Mouse (Mus musculus) intestine, embryonic 14.5 days (tissue): ENCODE data around the gene Fgfr1op. TPM values are rescaled to one million over a fixed set of nuclear protein-coding genes. Genes with fewer than 3 reads are reported as not detected.
"Not testable (repeated sequence)": the region's sequence is repeated elsewhere in the genome, so short reads cannot be mapped to it uniquely, and the experiment has no call there.

ENCODE experiments used
- ATAC-seq: fragments of 200-750 bp; cut with Nextera tagmentation; replicated peaks from 2 replicates; pipeline ENCODE4 v1.8.0; 2017; ENCODE audit warnings: low read depth, moderate number of reproducible peaks, moderate TSS enrichment, moderate library complexity; ENCODE audit not compliant: low FRiP score, low TSS enrichment
- DNase-seq: peaks from one replicate; pipeline ENCODE4 v3.0.0-alpha.2; 2018; ENCODE audit warnings: low spot score
- H3K27ac ChIP-seq: fragments of 300-500 bp; sonication (generic); 2 replicates; pipeline ENCODE4 v1.5.1; 2014; ENCODE audit warnings: low read depth, mild to moderate bottlenecking, control low read depth
- H3K27me3 ChIP-seq: fragments of 300-500 bp; sonication (generic); replicated peaks from 2 replicates; pipeline ENCODE4 v1.6.1; 2014; ENCODE audit warnings: low read length, control low read depth; ENCODE audit not compliant: control insufficient read depth, insufficient read depth
- H3K36me3 ChIP-seq: fragments of 300-500 bp; sonication (generic); 2 replicates; pipeline ENCODE4 v1.6.1; 2014; ENCODE audit warnings: low read length, control low read depth; ENCODE audit not compliant: control insufficient read depth, insufficient read depth
- H3K4me1 ChIP-seq: fragments of 300-500 bp; sonication (generic); replicated peaks from 2 replicates; pipeline ENCODE4 v1.6.1; 2014; ENCODE audit warnings: low read length, control low read depth, mixed read lengths; ENCODE audit not compliant: control insufficient read depth, insufficient read depth
- H3K4me2 ChIP-seq: fragments of 300-500 bp; sonication (generic); 2 replicates; pipeline ENCODE4 v1.6.1; 2014; ENCODE audit warnings: low read length
- H3K4me3 ChIP-seq: fragments of 300-500 bp; sonication (generic); 2 replicates; pipeline ENCODE4 v1.5.1; 2014; ENCODE audit warnings: low read depth, low read length, control low read depth, mixed read lengths
- H3K9ac ChIP-seq: fragments of 300-500 bp; sonication (generic); 2 replicates; pipeline ENCODE4 v1.6.1; 2014; ENCODE audit warnings: mild to moderate bottlenecking, low read length
- H3K9me3 ChIP-seq: fragments of 300-500 bp; sonication (generic); 2 replicates; pipeline ENCODE4 v1.6.1; 2016; ENCODE audit warnings: low read length, control low read depth; ENCODE audit not compliant: control insufficient read depth
- WGBS: fragments of 180-500 bp; shearing (Covaris S2); extraction: QIAGEN DNeasy Blood & Tissue Kit; methylation state at CpG from one replicate; pipeline ENCODE4 v1.1.7; 2014; 5-methylcytosine and 5-hydroxymethylcytosine counted together
- polyA plus RNA-seq: library from polyadenylated mRNA; unstranded; fragments of >200 nt; fragmentation: Nextera tagmentation; extraction: Ambion mirVana; gene quantifications from 2 replicates; pipeline ENCODE4 v1.2.1, GENCODE M21; 2014

Gene Fgfr1op
- polyA plus RNA-seq, 1 experiment from 2014 or later = 36.0 TPM

DNA sequence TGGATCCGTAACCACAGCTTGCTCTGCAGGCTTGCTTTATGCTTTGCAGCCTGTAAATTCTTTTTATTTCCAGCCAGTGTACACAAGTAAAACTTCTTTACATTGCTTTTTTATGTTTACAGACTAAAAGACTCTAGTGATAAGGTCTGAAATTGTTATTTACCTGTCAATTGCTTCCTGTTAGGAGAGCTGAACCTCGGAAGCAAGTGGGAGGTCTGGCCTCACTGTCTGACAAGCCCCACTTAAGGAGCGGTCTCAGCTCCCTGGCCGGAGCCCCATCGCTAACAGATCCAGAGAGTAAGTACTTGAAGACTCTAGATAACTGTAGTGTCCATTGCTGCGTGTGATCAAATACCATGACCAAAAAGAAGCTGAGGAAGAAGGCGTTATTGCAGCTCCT lies 18.9 kb downstream of the Fgfr1op start:
- Histone ChIP-seq H3K9ac (no peak overlapping the region), H3K27me3 (no peaks in the 10 kb centered on the region), H3K4me2 (no peak overlapping the region), H3K4me1 (no peaks in the 10 kb centered on the region), H3K36me3 (peaks cover 84% of the 10 kb centered on the region), H3K9me3 (no peaks in the 10 kb centered on the region), H3K4me3 (no peak overlapping the region), H3K27ac (no peak overlapping the region)
- no peak for DNase-seq
- 70% methylated on average over 7 of the region's 7 CpGs for WGBS
- no peak for ATAC-seq

DNA sequence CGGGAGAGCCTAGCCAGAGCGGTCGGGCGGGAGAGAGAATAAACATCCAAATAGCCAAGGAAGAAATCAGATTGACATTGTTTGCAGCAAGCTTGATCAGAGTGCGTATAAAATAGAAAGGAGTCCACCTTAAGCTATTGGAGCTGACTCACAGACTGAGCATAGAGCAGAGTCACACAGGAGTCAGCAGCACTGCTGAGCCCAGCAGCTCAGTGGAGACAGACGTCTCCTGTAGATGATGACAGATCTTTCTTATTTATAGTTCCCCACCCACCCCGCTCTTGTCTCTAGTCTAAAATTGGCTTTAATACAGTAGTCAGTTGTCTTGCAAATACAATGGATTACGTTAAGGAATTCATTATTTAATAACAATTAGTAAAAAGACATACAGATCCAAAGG lies 28.4 kb downstream of the Fgfr1op start:
- no peak overlapping the region for H3K4me2 ChIP-seq
- H3K4me3 ChIP-seq = no peak overlapping the region
- no peaks in the 10 kb centered on the region for H3K27me3 ChIP-seq
- no peak overlapping the region for H3K9ac ChIP-seq
- no peaks in the 10 kb centered on the region for H3K4me1 ChIP-seq
- H3K27ac ChIP-seq = no peak overlapping the region
- peaks cover 74% of the 10 kb centered on the region for H3K36me3 ChIP-seq
- ATAC-seq = no peak
- no peaks in the 10 kb centered on the region for H3K9me3 ChIP-seq
- WGBS = 74% methylated on average over 8 of the region's 8 CpGs
- no peak for DNase-seq

DNA sequence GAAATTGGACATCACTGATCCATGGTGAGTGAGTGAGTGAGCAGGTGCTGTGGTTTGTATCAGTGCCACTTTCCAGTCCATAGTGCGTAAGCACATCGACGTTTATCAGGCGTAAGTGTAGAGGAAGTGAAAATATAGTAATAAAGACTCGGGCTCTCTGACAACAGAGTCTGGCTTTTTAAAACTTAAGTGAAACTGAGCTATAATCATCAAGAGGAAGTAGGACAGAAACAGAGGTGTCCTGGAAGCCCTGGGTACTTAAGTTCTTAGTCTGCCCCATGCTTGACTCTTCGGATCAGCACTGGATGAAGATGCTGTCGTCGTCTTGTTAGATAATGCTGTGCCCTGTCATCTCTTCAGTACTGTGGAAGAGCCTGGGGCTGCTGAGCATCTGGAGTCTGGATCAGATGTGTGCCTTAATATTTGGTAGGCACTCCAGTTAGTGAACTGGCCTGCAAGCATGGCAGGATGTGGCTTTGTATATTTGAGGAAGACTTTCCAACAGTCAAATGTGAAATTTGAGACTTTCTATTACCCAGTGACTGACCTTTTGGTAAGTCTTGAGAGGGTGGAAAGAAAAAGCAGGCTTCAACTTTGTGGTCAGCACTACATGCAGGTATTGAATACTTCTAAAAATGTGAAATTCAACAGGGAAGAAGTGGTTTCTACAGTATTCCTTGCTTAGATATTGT lies 30.5 kb downstream of the Fgfr1op start:
- Histone ChIP-seq H3K9me3 (no peaks in the 10 kb centered on the region), H3K27ac (no peak overlapping the region), H3K4me1 (no peaks in the 10 kb centered on the region), H3K4me3 (no peak overlapping the region), H3K27me3 (no peaks in the 10 kb centered on the region), H3K4me2 (no peak overlapping the region), H3K9ac (no peak overlapping the region), H3K36me3 (peaks cover 53% of the 10 kb centered on the region)
- 91% methylated on average over 8 of the region's 8 CpGs for WGBS
- ATAC-seq (no peak), DNase-seq (no peak)

DNA sequence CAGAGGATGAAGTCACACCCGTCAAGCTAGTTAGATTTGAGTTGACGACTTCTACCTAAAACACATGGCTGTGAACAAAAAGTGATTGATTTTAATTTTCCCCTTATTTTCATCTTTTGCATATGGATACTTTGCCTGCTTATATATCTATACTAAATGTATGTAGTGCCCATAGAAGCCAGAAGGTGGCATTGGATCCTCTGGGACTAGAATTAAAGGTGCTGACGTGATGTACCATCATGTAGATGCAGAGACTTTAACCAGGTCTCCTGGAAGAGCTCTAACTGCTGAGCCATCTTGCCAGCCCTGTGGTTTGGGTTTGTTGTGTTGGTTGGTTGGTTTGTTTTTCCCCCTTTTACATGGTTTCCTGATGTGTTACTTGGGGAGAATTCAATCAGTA lies 32.4 kb downstream of the Fgfr1op start:
- Histone ChIP-seq H3K4me3 (no peak overlapping the region), H3K4me1 (no peaks in the 10 kb centered on the region), H3K9ac (no peak overlapping the region), H3K9me3 (no peaks in the 10 kb centered on the region), H3K36me3 (peaks cover 38% of the 10 kb centered on the region), H3K4me2 (no peak overlapping the region), H3K27me3 (no peaks in the 10 kb centered on the region), H3K27ac (no peak overlapping the region)
- ATAC-seq (no peak), DNase-seq (no peak)
- 71% methylated on average over 3 of the region's 3 CpGs for WGBS

DNA sequence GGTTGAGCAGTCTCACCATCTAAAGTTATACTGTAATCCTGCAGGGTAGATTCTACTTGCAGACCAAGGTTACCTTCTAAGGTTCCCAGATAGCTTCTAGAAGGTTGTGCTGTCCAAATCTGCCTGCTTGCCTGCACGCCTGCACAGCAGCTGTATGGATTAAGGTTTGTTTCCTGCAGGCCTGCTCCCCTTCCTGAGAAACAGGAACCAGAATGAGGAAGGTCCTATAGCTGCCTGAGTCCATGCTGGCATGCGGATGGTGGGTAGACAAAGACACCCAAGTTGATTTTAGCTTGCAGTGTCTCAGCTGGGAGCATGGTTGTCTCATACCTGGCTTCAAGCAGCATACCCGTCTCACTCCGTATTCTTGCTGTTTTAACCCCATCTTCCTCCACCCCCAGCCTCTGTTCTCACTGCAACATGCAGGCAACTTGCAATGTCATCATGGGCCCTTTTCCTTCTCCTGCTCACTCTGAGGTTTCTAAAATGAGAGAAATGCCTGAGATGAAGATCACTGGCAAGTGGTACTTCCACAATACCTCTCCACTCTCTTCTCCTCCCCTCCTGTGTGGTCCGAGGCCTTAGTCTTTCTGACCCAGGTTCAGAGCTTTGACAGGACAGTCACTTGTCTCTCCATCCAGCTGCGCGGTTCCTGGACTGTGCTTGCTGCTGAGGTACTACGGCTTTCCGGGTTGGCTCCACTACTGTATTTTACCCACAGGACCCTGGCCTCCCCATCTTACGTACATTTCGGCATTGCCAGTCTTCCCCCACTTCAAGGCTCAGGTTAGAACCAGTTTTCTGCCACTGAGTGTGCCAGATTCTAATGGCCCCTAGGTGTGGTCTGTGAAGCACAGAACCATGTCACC lies 34.0 kb downstream of the Fgfr1op start:
- no peaks in the 10 kb centered on the region for H3K9me3 ChIP-seq
- H3K36me3 ChIP-seq = peaks cover 27% of the 10 kb centered on the region
- H3K9ac ChIP-seq = no peak overlapping the region
- WGBS = 87% methylated on average over 11 of the region's 11 CpGs
- no peaks in the 10 kb centered on the region for H3K4me1 ChIP-seq
- ATAC-seq = no peak
- DNase-seq = no peak
- H3K4me3 ChIP-seq = no peak overlapping the region
- H3K4me2 ChIP-seq = no peak overlapping the region
- no peak overlapping the region for H3K27ac ChIP-seq
- H3K27me3 ChIP-seq = no peaks in the 10 kb centered on the region

DNA sequence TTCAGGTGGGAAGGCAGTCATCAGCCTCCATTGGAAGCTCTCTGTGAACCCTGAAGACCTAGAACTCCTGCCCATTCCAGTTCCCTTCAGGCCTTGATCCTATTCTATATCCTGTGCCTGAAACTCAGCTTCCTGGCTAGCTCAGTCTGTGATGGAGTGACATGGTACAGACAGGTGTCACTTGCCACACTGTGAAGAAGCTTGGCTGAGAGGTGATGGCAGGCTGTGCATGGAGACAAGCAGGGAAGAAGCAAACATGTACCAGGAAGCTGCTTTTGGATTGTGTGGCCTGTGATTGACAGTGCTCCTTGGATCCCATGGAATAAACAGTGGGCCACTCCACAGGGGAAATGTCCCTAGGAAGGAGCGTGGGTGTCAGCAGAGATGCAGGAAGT lies 34.6 kb downstream of the Fgfr1op start:
- ATAC-seq (no peak), DNase-seq (no peak)
- Histone ChIP-seq H3K4me3 (no peak overlapping the region), H3K9me3 (no peaks in the 10 kb centered on the region), H3K4me2 (no peak overlapping the region), H3K27me3 (no peaks in the 10 kb centered on the region), H3K27ac (no peak overlapping the region), H3K9ac (no peak overlapping the region), H3K36me3 (peaks cover 20% of the 10 kb centered on the region), H3K4me1 (no peaks in the 10 kb centered on the region)
- WGBS = 70% methylated on average over 1 of the region's 1 CpGs

DNA sequence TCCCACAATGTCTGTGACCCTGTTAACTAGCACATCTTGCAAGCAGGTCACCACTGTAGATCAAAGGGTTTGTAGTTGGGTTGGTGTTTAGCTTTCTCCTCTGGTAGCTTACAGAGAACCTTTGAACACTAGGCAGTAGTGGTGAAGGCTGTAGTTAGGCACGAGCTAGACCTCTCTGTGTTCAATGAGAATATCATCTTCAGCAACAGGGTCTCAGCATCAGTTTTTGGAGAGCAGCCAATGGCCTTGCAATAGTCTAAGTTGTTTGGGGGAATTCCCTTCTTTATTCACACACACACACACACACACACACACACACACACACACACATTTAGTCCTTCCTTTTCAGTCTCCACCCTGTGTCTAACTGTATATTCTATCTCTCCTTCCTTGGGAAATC lies 38.2 kb downstream of the Fgfr1op start:
- ATAC-seq (no peak), DNase-seq (no peak)
- Histone ChIP-seq H3K9me3 (no peaks in the 10 kb centered on the region), H3K27me3 (no peaks in the 10 kb centered on the region), H3K4me2 (no peak overlapping the region), H3K4me1 (no peaks in the 10 kb centered on the region), H3K4me3 (no peak overlapping the region), H3K27ac (no peak overlapping the region), H3K9ac (no peak overlapping the region), H3K36me3 (no peaks in the 10 kb centered on the region)
- WGBS = 47% methylated on average over 1 of the region's 1 CpGs

DNA sequence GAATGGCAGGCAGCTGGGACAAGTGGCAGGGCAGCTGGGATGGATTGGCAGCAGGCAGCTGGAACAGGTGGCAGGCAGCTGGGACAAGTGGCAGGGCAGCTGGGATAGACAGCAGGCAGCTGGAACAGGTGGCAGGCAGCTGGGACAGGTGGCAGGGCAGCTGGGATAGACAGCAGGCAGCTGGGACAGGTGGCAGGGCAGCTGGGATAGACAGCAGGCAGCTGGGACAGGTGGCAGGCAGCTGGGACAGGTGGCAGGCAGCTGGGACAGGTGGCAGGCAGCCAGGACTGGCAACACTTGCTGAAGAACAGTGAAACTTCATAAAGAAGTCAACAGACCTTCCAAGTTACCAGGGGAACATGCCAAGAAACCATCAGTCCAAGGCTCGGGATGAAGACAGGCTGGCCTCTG lies 39.9 kb downstream of the Fgfr1op start:
- WGBS = 70% methylated on average over 1 of the region's 1 CpGs
- not testable (repeated sequence) for H3K4me1 ChIP-seq, H3K9ac ChIP-seq, H3K36me3 ChIP-seq, H3K4me2 ChIP-seq, H3K27ac ChIP-seq, DNase-seq, H3K4me3 ChIP-seq, H3K9me3 ChIP-seq, H3K27me3 ChIP-seq, ATAC-seq

DNA sequence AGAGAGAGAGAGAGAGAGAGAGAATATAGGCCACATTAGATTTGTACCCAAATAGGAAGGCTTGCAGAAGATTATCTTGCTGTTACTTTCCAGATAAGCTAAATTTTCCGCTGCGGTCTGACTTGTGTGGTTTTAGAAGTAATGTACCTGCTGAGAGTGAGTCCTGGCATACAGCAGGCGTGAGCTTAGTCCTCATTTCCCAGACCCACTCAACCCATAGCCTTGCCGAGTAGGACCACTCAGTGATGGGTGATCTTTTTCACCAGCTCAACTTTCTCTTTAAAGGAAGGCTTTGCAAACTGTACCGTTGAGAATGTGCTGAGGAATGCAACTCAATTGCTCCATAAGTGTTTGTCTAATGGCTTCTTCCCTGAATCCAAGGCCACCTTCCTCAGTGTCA lies 41.4 kb downstream of the Fgfr1op start:
- Histone ChIP-seq H3K4me1 (no peaks in the 10 kb centered on the region), H3K9me3 (no peaks in the 10 kb centered on the region), H3K27ac (no peak overlapping the region), H3K36me3 (no peaks in the 10 kb centered on the region), H3K4me3 (no peak overlapping the region), H3K9ac (no peak overlapping the region), H3K27me3 (no peaks in the 10 kb centered on the region), H3K4me2 (no peak overlapping the region)
- ATAC-seq = no peak
- DNase-seq = no peak
- WGBS = 79% methylated on average over 5 of the region's 5 CpGs
